Mouse (Mus musculus) kidney, embryonic 16.5 days (tissue): Measurements from ENCODE around the gene Spen. TPM values are rescaled to one million over a fixed set of nuclear protein-coding genes. Genes with fewer than 3 reads are reported as not detected.

Source experiments
- ATAC-seq: fragments of 200-750 bp; cut with Nextera tagmentation; 2 replicates; pipeline ENCODE4 v1.8.0; 2017; ENCODE audit warnings: moderate TSS enrichment; ENCODE audit not compliant: low FRiP score, low TSS enrichment
- H3K27ac ChIP-seq: fragments of 300-500 bp; sonication (generic); 2 replicates; pipeline ENCODE4 v1.5.1; 2014; ENCODE audit warnings: low read length
- H3K27me3 ChIP-seq: fragments of 300-500 bp; sonication (generic); 2 replicates; pipeline ENCODE4 v1.6.1; 2014; ENCODE audit warnings: low read length, control low read depth, mixed read lengths; ENCODE audit not compliant: insufficient read depth
- H3K36me3 ChIP-seq: fragments of 300-500 bp; sonication (generic); 2 replicates; pipeline ENCODE4 v1.6.1; 2014; ENCODE audit warnings: low read length, control low read depth, mixed read lengths; ENCODE audit not compliant: insufficient read depth
- H3K4me1 ChIP-seq: fragments of 300-500 bp; sonication (generic); 2 replicates; pipeline ENCODE4 v1.6.1; 2014; ENCODE audit warnings: low read length, control low read depth, mixed read lengths; ENCODE audit not compliant: insufficient read depth
- H3K4me2 ChIP-seq: fragments of 300-500 bp; sonication (generic); replicated peaks from 2 replicates; pipeline ENCODE4 v1.6.1; 2014; ENCODE audit warnings: low read depth, low read length
- H3K4me3 ChIP-seq: fragments of 300-500 bp; sonication (generic); 2 replicates; pipeline ENCODE4 v1.5.1; 2014; ENCODE audit warnings: mild to moderate bottlenecking, low read length
- H3K9ac ChIP-seq: fragments of 300-500 bp; sonication (generic); replicated peaks from 2 replicates; pipeline ENCODE4 v1.6.1; 2014; ENCODE audit warnings: low read length
- H3K9me3 ChIP-seq: fragments of 300-500 bp; sonication (generic); 2 replicates; pipeline ENCODE4 v1.6.1; 2016; ENCODE audit warnings: low read length, control low read depth
- WGBS: fragments of 180-500 bp; shearing (Covaris S2); extraction: QIAGEN DNeasy Blood & Tissue Kit; methylation state at CpG from one replicate; pipeline ENCODE4 v1.1.7; 2014; 5-methylcytosine and 5-hydroxymethylcytosine counted together
- polyA plus RNA-seq: library from polyadenylated mRNA; unstranded; fragments of >200 nt; fragmentation: Nextera tagmentation; extraction: Ambion mirVana; gene quantifications from 2 replicates; pipeline ENCODE4 v1.2.1, GENCODE M21; 2015

The Spen gene
- polyA plus RNA-seq, 1 experiment from 2014 or later: 10.5 TPM

GRCm38 (mm10) chr4:141537226-141537610 is 1.2 kb downstream of the Spen start:
- no peaks in the 10 kb centered on the region for H3K36me3 ChIP-seq
- H3K4me3 ChIP-seq: peak overlapping the region; percentile 95
- no peaks in the 10 kb centered on the region for H3K9me3 ChIP-seq

GRCm38 (mm10) chr4:141536291-141537225 is 1.8 kb downstream of the Spen start:
- H3K4me1 ChIP-seq: peaks cover 19% of the 10 kb centered on the region
- H3K9me3 ChIP-seq: no peaks in the 10 kb centered on the region
- peak; percentile 33 for ATAC-seq
- peak overlapping the region; percentile 99 for H3K27ac ChIP-seq
- H3K4me3 ChIP-seq: peak overlapping the region; percentile 95
- peak overlapping the region; percentile 97 for H3K9ac ChIP-seq
- no peaks in the 10 kb centered on the region for H3K27me3 ChIP-seq
- peak overlapping the region; percentile 95 for H3K4me2 ChIP-seq
- WGBS: under 1% methylated on average over 60 of the region's 61 CpGs
- H3K36me3 ChIP-seq: no peaks in the 10 kb centered on the region

More at GRCm38 (mm10) chr4:141537226-141537610, 1.2 kb downstream of the Spen start:
- Histone ChIP-seq H3K27ac (peak overlapping the region; percentile 99), H3K27me3 (no peaks in the 10 kb centered on the region), H3K9ac (peak overlapping the region; percentile 97), H3K4me2 (peak overlapping the region; percentile 95), H3K4me1 (peaks cover 22% of the 10 kb centered on the region)
- no peak for ATAC-seq
- 0% methylated on average over 14 of the region's 14 CpGs for WGBS

GRCm38 (mm10) chr4:141534947-141535680 is 3.3 kb downstream of the Spen start:
- H3K36me3 ChIP-seq: peaks cover 4% of the 10 kb centered on the region
- peak overlapping the region; percentile 95 for H3K4me2 ChIP-seq
- H3K9ac ChIP-seq: peak overlapping the region; percentile 97
- no peaks in the 10 kb centered on the region for H3K27me3 ChIP-seq
- H3K27ac ChIP-seq: peak overlapping the region; percentile 99
- H3K4me1 ChIP-seq: peaks cover 23% of the 10 kb centered on the region
- H3K9me3 ChIP-seq: 0 out of 2 replicates have a peak, but pooled peaks cover 2% of the 10 kb centered on the region
- 31% methylated on average over 9 of the region's 11 CpGs for WGBS
- no peak for ATAC-seq
- H3K4me3 ChIP-seq: peak overlapping the region; percentile 95

GRCm38 (mm10) chr4:141530979-141531378 is 7.4 kb downstream of the Spen start:
- Histone ChIP-seq H3K9me3 (peaks cover 2% of the 10 kb centered on the region; the same call in 1 of the 2 replicates), H3K4me2 (no peak overlapping the region), H3K4me3 (no peak overlapping the region), H3K4me1 (peaks cover 17% of the 10 kb centered on the region), H3K36me3 (peaks cover 9% of the 10 kb centered on the region), H3K27ac (no peak overlapping the region), H3K9ac (no peak overlapping the region), H3K27me3 (no peaks in the 10 kb centered on the region)
- ATAC-seq: no peak
- 62% methylated on average over 15 of the region's 15 CpGs for WGBS

- Histone ChIP-seq H3K4me3 (no peak overlapping the region), H3K36me3 (peaks cover 9% of the 10 kb centered on the region), H3K9ac (no peak overlapping the region), H3K4me1 (peaks cover 18% of the 10 kb centered on the region; the same call in 1 of the 2 replicates), H3K27me3 (no peaks in the 10 kb centered on the region), H3K4me2 (no peak overlapping the region), H3K27ac (no peak overlapping the region), H3K9me3 (peaks cover 2% of the 10 kb centered on the region; the same call in 1 of the 2 replicates)
- 91% methylated on average over 11 of the region's 11 CpGs for WGBS
- no peak for ATAC-seq
These were observed 9.5 kb downstream of the Spen start for GRCm38 (mm10) chr4:141528938-141529337.

GRCm38 (mm10) chr4:141526936-141527650 is 11.3 kb downstream of the Spen start:
- H3K4me3 ChIP-seq: no peak overlapping the region
- H3K36me3 ChIP-seq: peaks cover 13% of the 10 kb centered on the region
- WGBS: 73% methylated on average over 7 of the region's 7 CpGs
- H3K27ac ChIP-seq: no peak overlapping the region
- ATAC-seq: no peak
- H3K9ac ChIP-seq: no peak overlapping the region
- H3K27me3 ChIP-seq: no peaks in the 10 kb centered on the region
- H3K4me2 ChIP-seq: no peak overlapping the region
- peaks cover 2% of the 10 kb centered on the region; the same call in 1 of the 2 replicates for H3K9me3 ChIP-seq
- peaks cover 28% of the 10 kb centered on the region for H3K4me1 ChIP-seq

- no peak for ATAC-seq
- 70% methylated on average over 2 of the region's 2 CpGs for WGBS
- no peak overlapping the region for H3K9ac ChIP-seq
- no peak overlapping the region for H3K4me2 ChIP-seq
- peaks cover 25% of the 10 kb centered on the region for H3K4me1 ChIP-seq
- H3K4me3 ChIP-seq: no peak overlapping the region
- H3K27me3 ChIP-seq: no peaks in the 10 kb centered on the region
- peaks cover 10% of the 10 kb centered on the region; the same call in 1 of the 2 replicates for H3K9me3 ChIP-seq
- peaks cover 25% of the 10 kb centered on the region for H3K36me3 ChIP-seq
- no peak overlapping the region for H3K27ac ChIP-seq
These were observed 12.5 kb downstream of the Spen start for GRCm38 (mm10) chr4:141525940-141526339.

- Histone ChIP-seq H3K4me1 (peaks cover 23% of the 10 kb centered on the region), H3K4me2 (no peak overlapping the region), H3K9ac (no peak overlapping the region), H3K27ac (peak overlapping the region; percentile 32; the same call in 1 of the 2 replicates), H3K9me3 (peaks cover 8% of the 10 kb centered on the region; the same call in 1 of the 2 replicates), H3K4me3 (no peak overlapping the region), H3K27me3 (no peaks in the 10 kb centered on the region), H3K36me3 (peaks cover 32% of the 10 kb centered on the region)
- 41% methylated on average over 6 of the region's 6 CpGs for WGBS
- no peak for ATAC-seq
These were observed 13.7 kb downstream of the Spen start for GRCm38 (mm10) chr4:141524658-141525057.

GRCm38 (mm10) chr4:141523128-141523527 is 15.3 kb downstream of the Spen start:
- ATAC-seq: 0 out of 2 replicates have a peak, but pooled peaks have one; percentile 19
- Histone ChIP-seq H3K9me3 (peaks cover 8% of the 10 kb centered on the region; the same call in 1 of the 2 replicates), H3K36me3 (peaks cover 30% of the 10 kb centered on the region), H3K4me3 (no peak overlapping the region), H3K27me3 (no peaks in the 10 kb centered on the region), H3K27ac (peak overlapping the region; percentile 28; the same call in 1 of the 2 replicates), H3K9ac (no peak overlapping the region), H3K4me1 (peaks cover 23% of the 10 kb centered on the region), H3K4me2 (peak overlapping the region; percentile 26; the same call in 1 of the 2 replicates)
- WGBS: 31% methylated on average over 11 of the region's 11 CpGs
